Mouse (Mus musculus): ENCODE data around the gene Svip.

Svip gene

GRCm38 (mm10) chr7:52005511-52006295 is at the start of gene Svip:
Gene Svip (minus strand): TSS chr7:52006018.
- peak; percentile 82 to 87 for DNase-seq (ENCODE audit: low spot score in 2 of 2)

DNA sequence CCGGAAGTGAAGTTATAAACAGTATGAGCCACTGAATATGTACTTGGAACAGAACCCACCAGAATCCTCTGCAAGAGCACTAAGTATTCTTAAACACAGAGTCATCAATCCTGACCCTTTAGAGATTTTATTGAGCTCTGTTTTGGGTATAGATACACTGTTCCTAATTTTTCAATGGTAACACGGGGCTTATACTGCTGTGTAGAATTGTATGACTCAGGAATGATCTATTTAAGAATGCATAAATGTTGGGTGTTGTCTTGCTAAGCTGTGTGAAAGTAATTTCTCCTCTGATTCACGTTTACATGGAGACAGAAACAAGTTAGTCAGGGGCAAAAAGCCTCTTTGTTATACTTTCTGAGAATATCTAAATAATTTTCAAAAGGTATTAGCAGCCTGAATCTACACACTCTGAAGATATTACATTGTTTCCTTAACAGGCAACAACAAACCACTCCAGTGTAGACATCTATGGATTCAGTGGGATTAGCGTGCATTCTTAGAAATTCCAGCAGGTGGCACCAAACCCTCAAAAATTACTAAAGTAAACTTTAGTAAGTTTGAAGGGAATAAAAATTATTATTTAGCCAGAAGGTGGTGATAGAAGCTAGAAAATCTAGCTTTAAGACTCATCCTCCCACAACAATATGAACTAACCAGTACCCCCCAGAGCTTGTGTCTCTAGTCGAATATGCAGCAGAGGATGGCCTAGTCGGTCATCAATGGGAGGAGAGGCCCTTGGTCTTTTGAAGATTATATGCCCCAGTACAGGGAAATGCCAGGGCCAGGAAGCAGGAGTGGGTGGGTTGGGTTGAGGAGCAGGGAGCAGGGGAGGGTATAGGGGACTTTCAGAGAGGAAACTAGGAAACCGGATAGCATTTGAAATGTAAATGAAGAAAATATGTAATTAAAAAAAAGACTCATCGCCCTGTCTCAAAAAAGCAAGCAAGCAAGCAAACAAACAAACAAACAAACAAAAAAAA is 32.1 kb upstream of the Svip start:
- DNase-seq (ENCODE audit: low spot score in 2 of 2) = no peak

GRCm38 (mm10) chr7:52024050-52024626 is 18.3 kb upstream of the Svip start:
- DNase-seq (ENCODE audit: low spot score in 2 of 2) = no peak

- no peak for DNase-seq (ENCODE audit: low spot score in 2 of 2)
Measured at GRCm38 (mm10) chr7:52022039-52022438, 16.2 kb upstream of the Svip start.

DNA sequence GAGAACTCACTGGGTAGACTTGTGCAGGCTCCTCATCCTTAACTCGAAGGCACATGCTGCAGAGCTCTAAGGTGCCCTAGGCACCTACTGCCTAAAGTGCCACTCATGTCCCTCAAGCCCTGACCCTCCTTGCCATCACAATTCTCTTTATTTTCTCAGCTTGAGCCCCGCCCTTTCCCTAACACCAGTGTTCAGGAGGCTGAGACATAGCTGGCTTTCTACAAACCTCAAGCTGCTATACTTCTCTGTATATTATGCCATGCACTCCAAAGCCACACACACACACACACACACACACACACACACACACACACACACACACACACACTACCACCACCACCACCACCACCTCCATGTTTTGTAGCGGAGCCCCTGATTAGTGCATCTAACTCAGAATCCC is 9.8 kb upstream of the Svip start, which contains the start of gene 1700015G11Rik:
TSS of gene 1700015G11Rik (minus strand) at position 101 of the 400 bp plus-strand sequence.
- DNase-seq (ENCODE audit: low spot score in 2 of 2) = no peak

GRCm38 (mm10) chr7:52015180-52015579 is 9.4 kb upstream of the Svip start:
- no peak for DNase-seq (ENCODE audit: low spot score in 2 of 2)

GRCm38 (mm10) chr7:52013457-52013856 is 7.6 kb upstream of the Svip start:
- no peak for DNase-seq (ENCODE audit: low spot score in 2 of 2)

GRCm38 (mm10) chr7:52007138-52007537 is 1.3 kb upstream of the Svip start:
- no peak for DNase-seq (ENCODE audit: low spot score in 2 of 2)

- DNase-seq (ENCODE audit: low spot score in 2 of 2) = no peak
Measured at GRCm38 (mm10) chr7:52006296-52006630, 445 bp upstream of the Svip start.

DNA sequence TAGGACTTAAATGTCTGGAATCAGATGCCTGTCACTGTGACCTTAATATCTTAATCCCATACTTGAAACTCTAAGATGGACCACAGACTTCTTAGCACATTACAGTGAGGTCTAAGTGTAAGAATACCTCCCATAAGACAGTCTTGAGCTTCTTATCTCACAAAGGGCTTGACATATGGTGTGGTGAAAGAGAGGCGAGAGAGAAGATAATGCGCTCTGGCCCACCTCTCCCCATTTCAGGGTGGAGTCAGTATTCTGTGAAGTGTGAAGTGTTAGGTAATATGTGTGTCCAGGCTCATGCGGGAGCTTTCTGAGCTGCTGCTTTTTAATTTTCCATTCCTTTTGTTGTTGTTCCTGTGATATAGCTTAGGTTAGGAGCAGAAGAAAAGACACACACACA is 14.8 kb downstream of the Svip start:
- no peak for DNase-seq (ENCODE audit: low spot score in 2 of 2)

GRCm38 (mm10) chr7:51986909-51987308 is 18.9 kb downstream of the Svip start:
- DNase-seq (ENCODE audit: low spot score in 2 of 2) = no peak

GRCm38 (mm10) chr7:51985763-51986162 is 20.1 kb downstream of the Svip start:
- no peak for DNase-seq (ENCODE audit: low spot score in 2 of 2)

DNA sequence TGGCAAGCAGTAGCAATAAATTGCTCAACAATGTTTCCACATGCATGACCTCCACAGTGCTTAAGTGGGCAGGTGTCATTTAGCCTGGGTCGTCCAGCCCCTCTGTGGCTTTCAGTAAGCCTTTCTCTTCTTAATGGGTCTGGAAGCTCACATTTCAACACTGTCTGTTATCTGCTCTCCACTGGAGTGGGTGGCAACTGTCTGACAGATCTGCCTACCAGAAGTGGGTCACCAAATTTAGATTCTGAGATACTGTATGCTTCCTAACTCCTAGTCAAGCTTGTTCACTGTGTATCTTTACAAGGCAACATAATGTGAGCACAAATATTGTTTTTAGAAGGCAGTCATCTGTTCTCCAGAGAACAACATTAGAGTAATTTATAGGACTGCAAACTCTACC is 23.5 kb downstream of the Svip start:
- DNase-seq (ENCODE audit: low spot score in 2 of 2) = no peak

DNA sequence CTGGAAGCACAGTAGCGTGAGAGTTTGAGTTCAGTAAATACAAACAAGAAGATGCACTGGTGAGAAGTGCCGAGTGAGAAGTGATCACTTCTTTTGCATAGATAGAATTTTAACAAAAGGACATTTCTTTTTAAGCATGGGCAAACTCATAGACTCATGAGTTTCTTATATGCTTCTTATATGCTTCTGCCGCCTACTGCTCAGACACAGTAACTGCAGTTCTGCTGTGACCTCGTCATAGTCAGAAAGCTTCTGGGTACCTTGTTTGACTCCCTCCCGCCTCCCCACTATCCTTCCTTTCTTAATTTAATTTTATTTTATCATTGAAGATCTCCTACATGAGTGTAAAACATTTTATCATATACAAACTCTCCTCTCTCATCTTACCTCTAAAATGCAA is 26.5 kb downstream of the Svip start:
- no peak for DNase-seq (ENCODE audit: low spot score in 2 of 2)

- no peak for DNase-seq (ENCODE audit: low spot score in 2 of 2)
Measured at GRCm38 (mm10) chr7:51975181-51975580, 30.6 kb downstream of the Svip start.

DNA sequence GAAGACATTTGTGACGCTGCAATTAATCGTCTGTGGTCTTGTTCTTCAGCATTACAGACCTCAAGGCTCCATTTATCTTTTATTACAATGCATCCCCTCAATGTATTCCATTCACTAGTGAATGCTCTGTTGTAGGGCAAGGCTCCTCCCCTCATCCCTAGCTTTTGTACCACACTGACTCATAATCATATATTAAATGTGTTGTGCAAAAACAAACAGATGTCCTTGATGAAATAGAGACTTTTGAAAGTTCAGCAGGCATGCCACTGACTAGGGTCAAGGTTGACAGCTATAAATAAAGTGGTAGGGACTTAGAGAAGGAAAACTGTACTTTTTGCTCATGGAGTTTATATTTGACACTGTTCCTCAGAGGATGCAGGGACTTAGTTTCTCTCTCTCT is 32.3 kb downstream of the Svip start:
- DNase-seq (ENCODE audit: low spot score in 2 of 2) = no peak

- DNase-seq (ENCODE audit: low spot score in 2 of 2) = no peak
Measured at GRCm38 (mm10) chr7:51973091-51973490, 32.7 kb downstream of the Svip start.

- no peak for DNase-seq (ENCODE audit: low spot score in 2 of 2)
Measured at GRCm38 (mm10) chr7:51972252-51972855, 33.5 kb downstream of the Svip start.

DNA sequence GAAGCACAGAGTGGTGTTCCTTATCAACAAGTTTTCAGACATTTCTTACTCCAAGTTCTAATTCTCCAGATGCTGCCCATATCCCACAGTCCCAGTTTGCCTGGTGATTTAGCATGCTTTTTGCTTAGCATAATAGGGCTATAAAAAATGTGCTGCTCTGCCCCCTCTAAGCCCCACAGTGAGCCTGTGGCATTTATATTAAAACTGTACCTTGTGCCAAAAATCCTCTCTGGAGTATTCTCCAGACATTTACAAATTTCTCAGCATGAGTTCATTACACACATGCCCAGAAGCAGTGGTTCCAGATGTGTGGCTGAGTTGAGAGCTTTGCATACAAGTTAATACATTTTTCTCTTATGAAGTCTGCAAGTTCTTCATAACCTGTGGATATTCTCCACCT is 36.4 kb downstream of the Svip start:
- DNase-seq (ENCODE audit: low spot score in 2 of 2) = no peak

DNA sequence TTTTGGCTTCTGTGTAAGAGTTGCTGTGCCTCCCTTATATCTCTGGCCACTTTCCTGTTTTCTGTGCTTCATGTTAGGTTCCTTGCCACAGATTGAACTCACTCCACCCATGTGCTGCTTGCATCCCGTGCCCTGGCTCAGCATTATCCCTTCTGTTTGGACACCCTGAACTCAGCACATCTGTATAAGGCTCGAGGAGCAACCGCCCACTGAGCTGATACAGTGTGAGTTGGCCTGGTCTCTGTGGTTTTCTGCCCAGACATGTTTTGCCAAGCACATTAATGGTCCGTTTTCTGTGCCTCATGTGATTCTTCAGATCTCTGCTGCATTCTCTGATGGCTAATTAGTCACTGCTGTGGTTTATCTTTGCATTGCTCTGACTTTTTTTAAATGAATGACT is 38.2 kb downstream of the Svip start:
- no peak for DNase-seq (ENCODE audit: low spot score in 2 of 2)

GRCm38 (mm10) chr7:51964681-51965080 is 41.1 kb downstream of the Svip start:
- DNase-seq (ENCODE audit: low spot score in 2 of 2) = no peak
